ENCODE assay signal across 16 mouse cellular contexts in genomic region chr1:145570012-145570411, GRCm38 (mm10).
DNase-seq lines count a peak whose midpoint lies in the region; ATAC-seq and TF ChIP-seq lines count a peak whose summit lies in the region.
"Had no signal": no experiment of that assay in that cellular context is flagged by ENCODE, and none has a peak within 500 bp of the region (broad histone marks: within the 10 kb centered on the region; RNA-seq: fewer than 3 reads in every experiment).

No protein-coding gene starts in this region.

- H3K4me3 ChIP-seq in kidney, embryonic 14.5 days (ENCODE audit: low read length): no peak overlapping the region
- H3K4me3 ChIP-seq in embryonic facial prominence, embryonic 10.5 days: no peak overlapping the region
- H3K4me3 ChIP-seq: embryonic facial prominence, embryonic 13.5 days; limb, embryonic 10.5 days; liver, embryonic 13.5 days; myocyte had no signal

- TF ChIP-seq POLR2A in brain, embryonic 14.5 days (IDR thresholded peaks at IDR 0.05; ENCODE audit: borderline replicate concordance, extremely low read depth, insufficient read depth, insufficient read length, poor library complexity, severe bottlenecking): no peak

- no peak for TF ChIP-seq CTCF in brain, embryonic 14.5 days (IDR thresholded peaks at IDR 0.05; ENCODE audit: borderline replicate concordance, extremely low read depth, insufficient read depth, insufficient read length)

- H3K36me3 ChIP-seq in kidney, embryonic 14.5 days (ENCODE audit: control insufficient read depth, insufficient read depth, low read length): no peaks in the 10 kb centered on the region
- H3K36me3 ChIP-seq in embryonic facial prominence, embryonic 10.5 days (replicated peaks): no peaks in the 10 kb centered on the region
- H3K36me3 ChIP-seq: embryonic facial prominence, embryonic 13.5 days; G1E; limb, embryonic 10.5 days; liver, embryonic 13.5 days had no signal

- H3K27me3 ChIP-seq in kidney, embryonic 14.5 days (ENCODE audit: control insufficient read depth, insufficient read depth, low read length): no peaks in the 10 kb centered on the region
- H3K27me3 ChIP-seq in embryonic facial prominence, embryonic 10.5 days (replicated peaks; ENCODE audit: low read depth, poor library complexity, severe bottlenecking): no peaks in the 10 kb centered on the region
- H3K27me3 ChIP-seq: embryonic facial prominence, embryonic 13.5 days; liver, embryonic 13.5 days had no signal

- H3K9me3 ChIP-seq in kidney, embryonic 14.5 days (ENCODE audit: control insufficient read depth, low read length): no peaks in the 10 kb centered on the region
- H3K9me3 ChIP-seq in embryonic facial prominence, embryonic 10.5 days: no peaks in the 10 kb centered on the region
- H3K9me3 ChIP-seq: embryonic facial prominence, embryonic 13.5 days; G1E; limb, embryonic 10.5 days; liver, embryonic 13.5 days had no signal

- H3K27ac ChIP-seq in kidney, embryonic 14.5 days (ENCODE audit: low read depth, low read length): no peak overlapping the region
- H3K27ac ChIP-seq in embryonic facial prominence, embryonic 10.5 days (replicated peaks): no peak overlapping the region
- H3K27ac ChIP-seq: embryonic facial prominence, embryonic 13.5 days; limb, embryonic 10.5 days; liver, embryonic 13.5 days had no signal

- no peak overlapping the region for H3K9ac ChIP-seq in kidney, embryonic 14.5 days (ENCODE audit: low read depth, low read length)
- H3K9ac ChIP-seq: embryonic facial prominence, embryonic 13.5 days; liver, embryonic 13.5 days had no signal

- WGBS in kidney, embryonic 14.5 days: 91% methylated on average over 2 of the region's 2 CpGs
- 57% methylated on average over 2 of the region's 2 CpGs for WGBS in embryonic facial prominence, embryonic 10.5 days

- no peak for ATAC-seq in kidney, embryonic 14.5 days (ENCODE audit: low FRiP score, low TSS enrichment)

- H3K4me1 ChIP-seq in kidney, embryonic 14.5 days (ENCODE audit: control insufficient read depth, insufficient read depth, low read length): no peaks in the 10 kb centered on the region
- H3K4me1 ChIP-seq in embryonic facial prominence, embryonic 10.5 days: 0 out of 2 replicates have a peak, but pooled peaks cover 4% of the 10 kb centered on the region
- H3K4me1 ChIP-seq: embryonic facial prominence, embryonic 13.5 days; limb, embryonic 10.5 days; liver, embryonic 13.5 days had no signal

- H3K4me2 ChIP-seq in kidney, embryonic 14.5 days (replicated peaks; ENCODE audit: low read depth, low read length): no peak overlapping the region
- H3K4me2 ChIP-seq: embryonic facial prominence, embryonic 13.5 days; liver, embryonic 13.5 days had no signal

- peak; percentile 55 for DNase-seq in kidney, adult 11 months
- peak; percentile 54 for DNase-seq in brain, embryonic 14.5 days (ENCODE audit: low read depth)
- peak; percentile 15 for DNase-seq in embryonic facial prominence, embryonic 10.5 days (ENCODE audit: low spot score)
- DNase-seq in kidney, postnatal 36 days: peak; percentile 50 to 61
- DNase-seq in cerebellum, postnatal 4 days (ENCODE audit: low spot score in 2 of 2): no peak
- no peak for DNase-seq in natural killer cell, adult 2 months (ENCODE audit: low spot score in 2 of 2)
- DNase-seq: adrenal gland, postnatal 14 days; cerebellum, adult 9-11 months; gastrocnemius, postnatal 10 days; liver, embryonic 13.5 days; right cerebral cortex, postnatal 25 days had no signal

Comparison
In these comparisons a context has a peak if more than half of its experiments do, and no peak if none do; other contexts are left out.
1. DNase-seq: peak in kidney, adult 11 months (single experiment), brain, embryonic 14.5 days (single experiment), embryonic facial prominence, embryonic 10.5 days (single experiment) and kidney, postnatal 36 days (2 of 2); none in cerebellum, postnatal 4 days (0 of 2) and natural killer cell, adult 2 months (0 of 2).